Mouse (Mus musculus): ENCODE measurements around the gene Trim71.

- no peak for TF ChIP-seq POLR2A (IDR thresholded peaks at IDR 0.05; ENCODE audit: borderline replicate concordance, low read depth, low read length)
- TF ChIP-seq CTCF (IDR thresholded peaks at IDR 0.05; ENCODE audit: low read depth, low read length): no peak
These were observed 29.2 kb downstream of the Trim71 start for GRCm38 (mm10) chr9:114534747-114535517.

Data from bone marrow macrophage, adult 2 months (primary cell).